Mouse (Mus musculus) frontal cortex, adult (tissue): ENCODE data around the gene 4930402H24Rik.
A peak's percentile ranks its signal among the peaks of the same experiment; 100 is the strongest.

Source experiments
- ATAC-seq: cut with Nextera tagmentation; 2 replicates; pipeline ENCODE4 v1.9.2; 2017; ENCODE audit warnings: mild to moderate bottlenecking, moderate library complexity, mixed read lengths; ENCODE audit not compliant: low TSS enrichment

Gene 4930402H24Rik

GRCm38 (mm10) chr2:130813729-130814128, 92.5 kb downstream of the 4930402H24Rik start:
- peak; percentile 55; the same call in 1 of the 2 replicates for ATAC-seq

GRCm38 (mm10) chr2:130812487-130812886, 93.7 kb downstream of the 4930402H24Rik start:
- ATAC-seq: no peak

- ATAC-seq: no peak
Observed at GRCm38 (mm10) chr2:130805146-130805545, 101.1 kb downstream of the 4930402H24Rik start.

GRCm38 (mm10) chr2:130803706-130804105, 102.5 kb downstream of the 4930402H24Rik start:
- ATAC-seq: peak; percentile 80

- ATAC-seq: no peak
Observed at GRCm38 (mm10) chr2:130795731-130796130, 110.5 kb downstream of the 4930402H24Rik start.

GRCm38 (mm10) chr2:130791722-130792121, 114.5 kb downstream of the 4930402H24Rik start:
- no peak for ATAC-seq

GRCm38 (mm10) chr2:130789642-130790041, 116.6 kb downstream of the 4930402H24Rik start:
- ATAC-seq: peak; percentile 66

- peak; percentile 83 for ATAC-seq
Observed at GRCm38 (mm10) chr2:130789039-130789438, 117.2 kb downstream of the 4930402H24Rik start.

- no peak for ATAC-seq
Observed at GRCm38 (mm10) chr2:130784939-130785338, 121.3 kb downstream of the 4930402H24Rik start.

- no peak for ATAC-seq
Observed at GRCm38 (mm10) chr2:130780615-130781303, 125.4 kb downstream of the 4930402H24Rik start.

- ATAC-seq: no peak
Observed at GRCm38 (mm10) chr2:130779935-130780334, 126.3 kb downstream of the 4930402H24Rik start.

- no peak for ATAC-seq
Observed at GRCm38 (mm10) chr2:130776610-130777009, 129.6 kb downstream of the 4930402H24Rik start.

GRCm38 (mm10) chr2:130767483-130767882, 138.7 kb downstream of the 4930402H24Rik start:
- no peak for ATAC-seq

- ATAC-seq: peak; percentile 76
Observed at GRCm38 (mm10) chr2:130765396-130765795, 140.8 kb downstream of the 4930402H24Rik start.

GRCm38 (mm10) chr2:130760876-130761275, 145.3 kb downstream of the 4930402H24Rik start:
- no peak for ATAC-seq

GRCm38 (mm10) chr2:130755061-130755607, 151.1 kb downstream of the 4930402H24Rik start:
- ATAC-seq: peak; percentile 50; the same call in 1 of the 2 replicates

GRCm38 (mm10) chr2:130754596-130754995, 151.6 kb downstream of the 4930402H24Rik start:
- no peak for ATAC-seq

GRCm38 (mm10) chr2:130750449-130750848, 155.8 kb downstream of the 4930402H24Rik start:
- no peak for ATAC-seq

- no peak for ATAC-seq
Observed at GRCm38 (mm10) chr2:130749708-130750107, 156.5 kb downstream of the 4930402H24Rik start.

- ATAC-seq: no peak
Observed at GRCm38 (mm10) chr2:130743576-130743975, 162.6 kb downstream of the 4930402H24Rik start.

GRCm38 (mm10) chr2:130740096-130740495, 166.1 kb downstream of the 4930402H24Rik start:
- peak; percentile 48 for ATAC-seq

- peak; percentile 60 for ATAC-seq
Observed at GRCm38 (mm10) chr2:130738019-130738418, 168.2 kb downstream of the 4930402H24Rik start.

- ATAC-seq: peak; percentile 12; the same call in 1 of the 2 replicates
Observed at GRCm38 (mm10) chr2:130735281-130735680, 170.9 kb downstream of the 4930402H24Rik start.
